9 mouse cellular contexts compared by ENCODE assay signal in genomic region chr5:146691745-146692144, GRCm38 (mm10).
DNase-seq lines count a peak whose midpoint lies in the region; ATAC-seq and TF ChIP-seq lines count a peak whose summit lies in the region.
"Had no signal": no experiment of that assay in that cellular context is flagged by ENCODE, and none has a peak within 500 bp of the region (broad histone marks: within the 10 kb centered on the region; RNA-seq: fewer than 3 reads in every experiment).

No protein-coding gene starts in this region.

- H3K9me3 ChIP-seq in E14TG2a.4 (ENCODE audit: low read length), result no peaks in the 10 kb centered on the region
- no peaks in the 10 kb centered on the region for H3K9me3 ChIP-seq in liver, embryonic 14.5 days (ENCODE audit: control insufficient read depth, low read length)
- no peaks in the 10 kb centered on the region for H3K9me3 ChIP-seq in neural tube, embryonic 15.5 days (replicated peaks)

- H3K36me3 ChIP-seq in E14TG2a.4 (ENCODE audit: insufficient read depth, low read length), result no peaks in the 10 kb centered on the region
- no peaks in the 10 kb centered on the region for H3K36me3 ChIP-seq in liver, embryonic 14.5 days (replicated peaks; ENCODE audit: control insufficient read depth, insufficient read depth, low read depth)
- no peaks in the 10 kb centered on the region for H3K36me3 ChIP-seq in neural tube, embryonic 15.5 days

- peaks cover 16% of the 10 kb centered on the region for H3K4me1 ChIP-seq in E14TG2a.4 (replicated peaks; ENCODE audit: low read depth, low read length)
- peaks cover 26 to 44% of the 10 kb centered on the region in 2 experiments for H3K4me1 ChIP-seq in liver, embryonic 14.5 days (replicated peaks; ENCODE audit: control insufficient read depth in 2 of 2, insufficient read depth in 2 of 2, low read length in 1 of 2)
- H3K4me1 ChIP-seq in neural tube, embryonic 15.5 days, result peaks cover 16% of the 10 kb centered on the region; the same call in 1 of the 2 replicates

- peak; percentile 40 for ATAC-seq in liver, embryonic 14.5 days (ENCODE audit: insufficient read depth)
- ATAC-seq in neural tube, embryonic 15.5 days (ENCODE audit: low FRiP score), result no peak

- no peak overlapping the region for H3K4me2 ChIP-seq in liver, embryonic 14.5 days (ENCODE audit: low read depth)
- no peak overlapping the region for H3K4me2 ChIP-seq in neural tube, embryonic 15.5 days

- peak overlapping the region; percentile 21; the same call in 1 of the 2 replicates for H3K4me3 ChIP-seq in E14TG2a.4 (replicated peaks; ENCODE audit: low read length)
- no peak overlapping the region for H3K4me3 ChIP-seq in liver, embryonic 14.5 days (ENCODE audit: insufficient read depth in 1 of 2, low read depth in 2 of 2, low read length in 2 of 2)
- no peak overlapping the region for H3K4me3 ChIP-seq in neural tube, embryonic 15.5 days (replicated peaks)

- H3K27ac ChIP-seq in liver, embryonic 14.5 days, result peak overlapping the region; percentile 83
- no peak overlapping the region for H3K27ac ChIP-seq in neural tube, embryonic 15.5 days (replicated peaks)

- DNase-seq in kidney, adult 18-20 months, result peak; percentile 44
- DNase-seq in kidney, adult 11 months, result no peak
- peak; percentile 30 for DNase-seq in adipocyte (ENCODE audit: low spot score)
- peak in 2 of 3 experiments; percentile 40 to 61 for DNase-seq in liver, embryonic 14.5 days (ENCODE audit: low read depth in 3 of 3, low spot score in 3 of 3)
- no peak for DNase-seq in layer of hippocampus, postnatal 14 days (ENCODE audit: low spot score in 2 of 2)
- DNase-seq in gastrocnemius, postnatal 25 days, result no peak
- DNase-seq: heart, postnatal 36 days had no signal

- TF ChIP-seq EP300 in liver, embryonic 14.5 days (IDR thresholded peaks at IDR 0.05; ENCODE audit: low read depth), result no peak

- no peak for TF ChIP-seq CTCF in E14TG2a.4 (conservative IDR thresholded peaks at IDR 0.05; ENCODE audit: low read length)
- peak; percentile 69 for TF ChIP-seq CTCF in liver, embryonic 14.5 days (IDR thresholded peaks at IDR 0.05; ENCODE audit: low read depth)

- 43% methylated on average over 8 of the region's 8 CpGs for WGBS in liver, embryonic 14.5 days (ENCODE audit: insufficient replicate concordance)
- WGBS in neural tube, embryonic 15.5 days, result 70% methylated on average over 8 of the region's 8 CpGs

- peaks cover 16% of the 10 kb centered on the region; the same call in 1 of the 2 replicates for H3K27me3 ChIP-seq in E14TG2a.4 (ENCODE audit: insufficient read depth, low read length)
- no peaks in the 10 kb centered on the region for H3K27me3 ChIP-seq in liver, embryonic 14.5 days (ENCODE audit: control insufficient read depth, insufficient read depth, low read length)
- no peaks in the 10 kb centered on the region for H3K27me3 ChIP-seq in neural tube, embryonic 15.5 days (replicated peaks)

- no peak overlapping the region for H3K9ac ChIP-seq in liver, embryonic 14.5 days (replicated peaks)
- no peak overlapping the region for H3K9ac ChIP-seq in neural tube, embryonic 15.5 days (replicated peaks)

Comparison
In these comparisons a context has a peak if more than half of its experiments do, and no peak if none do; other contexts are left out.
1. DNase-seq: peak in kidney, adult 18-20 months (single experiment), adipocyte (single experiment) and liver, embryonic 14.5 days (2 of 3); none in kidney, adult 11 months (single experiment), layer of hippocampus, postnatal 14 days (0 of 2) and gastrocnemius, postnatal 25 days (single experiment).